Mouse (Mus musculus): ENCODE results near the gene Hes1.

DNA sequence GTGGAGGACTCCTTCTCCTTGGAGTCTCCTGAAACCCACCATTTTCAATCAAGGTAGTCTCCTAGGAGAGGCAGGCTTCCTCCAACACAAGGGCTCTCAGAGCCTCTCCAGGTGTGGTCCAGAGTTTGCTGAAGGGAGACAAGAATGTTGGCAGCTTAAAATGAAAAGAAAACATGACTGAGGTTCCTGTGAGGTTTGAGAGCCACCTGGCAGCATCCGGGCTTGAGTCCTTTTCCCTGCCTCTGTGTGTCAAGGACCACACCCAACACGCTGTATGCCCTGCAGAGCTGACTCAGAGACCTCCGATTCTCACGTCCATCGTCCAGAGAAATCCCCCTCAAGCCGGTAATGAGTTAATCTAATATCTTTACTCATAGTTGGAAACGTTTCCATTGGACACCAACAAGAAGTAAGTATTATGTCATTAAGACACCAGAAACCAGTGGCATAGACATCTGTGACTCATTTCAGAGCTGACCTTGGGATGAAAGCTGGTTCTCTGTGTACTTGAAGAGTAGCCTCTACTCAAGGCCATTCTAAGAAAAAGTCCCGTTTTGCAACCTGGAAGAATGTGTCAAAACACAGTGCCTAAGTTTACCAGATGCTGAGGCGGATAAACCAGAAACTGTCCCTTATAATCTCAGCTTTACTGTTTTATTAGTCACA is 26.1 kb downstream of the Hes1 start:
- TF ChIP-seq CTCF (IDR thresholded peaks at IDR 0.05; ENCODE audit: low read depth, low read length) (no peak), POLR2A (IDR thresholded peaks at IDR 0.05; ENCODE audit: insufficient read depth, low read length) (no peak), EP300 (IDR thresholded peaks at IDR 0.05; ENCODE audit: insufficient read depth, low read depth, low read length) (no peak)

All from ES-Bruce4 (cell line).